Mouse (Mus musculus): ENCODE measurements around the gene Tnfrsf14.

GRCm38 (mm10) chr4:154965856-154966255, 37.5 kb upstream of the Tnfrsf14 start:
- TF ChIP-seq POLR2AphosphoS5 (IDR thresholded peaks at IDR 0.05; ENCODE audit: borderline replicate concordance, low read depth, low read length): no peak
- no peak for TF ChIP-seq ELF1 (IDR thresholded peaks at IDR 0.05; ENCODE audit: low read depth, low read length)
- TF ChIP-seq POLR2A (IDR thresholded peaks at IDR 0.05; ENCODE audit: control insufficient read depth in 1 of 2, insufficient read depth in 1 of 2, low read depth in 1 of 2, low read length in 2 of 2, poor library complexity in 1 of 2): no peak
- TF ChIP-seq CTCF (IDR thresholded peaks at IDR 0.05 in 2 of 3, conservative IDR thresholded peaks at IDR 0.05 in 1 of 3; ENCODE audit: control insufficient read depth in 1 of 3, insufficient read depth in 1 of 3, low read depth in 2 of 3, low read length in 3 of 3, poor library complexity in 1 of 3, severe bottlenecking in 1 of 3): no peak
- TF ChIP-seq ZMIZ1 (IDR thresholded peaks at IDR 0.05; ENCODE audit: low read depth, low read length): no peak
- no peak for TF ChIP-seq MAFK (IDR thresholded peaks at IDR 0.05; ENCODE audit: borderline replicate concordance, low read depth, low read length)
- no peak for TF ChIP-seq MAZ (IDR thresholded peaks at IDR 0.05; ENCODE audit: low read depth, low read length)
- no peak for TF ChIP-seq KAT2A (conservative IDR thresholded peaks at IDR 0.05; ENCODE audit: low read depth, low read length)

Measured in MEL (cell line).